Mouse (Mus musculus) small intestine, adult 2 months (tissue): ENCODE data around the gene Bcas3. TPM values are rescaled to one million over a fixed set of nuclear protein-coding genes. Genes with fewer than 3 reads are reported as not detected.

Experiments
- H3K27ac ChIP-seq: fragments of 200-500 bp; 2 replicates; pipeline ENCODE4 v1.5.1; 2012; ENCODE audit warnings: low read depth, low read length, control low read depth, inconsistent platforms; ENCODE audit not compliant: insufficient read depth
- H3K27me3 ChIP-seq: fragments of 200-500 bp; 2 replicates; pipeline ENCODE4 v1.6.1; 2012; ENCODE audit warnings: mild to moderate bottlenecking, moderate library complexity, low read length, inconsistent platforms; ENCODE audit not compliant: control insufficient read depth, insufficient read depth
- H3K36me3 ChIP-seq: fragments of 200-500 bp; 2 replicates; pipeline ENCODE4 v1.6.1; 2012; ENCODE audit warnings: mild to moderate bottlenecking, low read length, control low read depth, inconsistent platforms; ENCODE audit not compliant: control insufficient read depth, insufficient read depth
- H3K4me1 ChIP-seq: fragments of 200-500 bp; 2 replicates; pipeline ENCODE4 v1.6.1; 2012; ENCODE audit warnings: low read length, inconsistent platforms, mixed read lengths; ENCODE audit not compliant: control insufficient read depth, insufficient read depth, insufficient read length
- H3K4me3 ChIP-seq: fragments of 200-500 bp; 2 replicates; pipeline ENCODE4 v1.5.1; 2012; ENCODE audit warnings: low read depth, mild to moderate bottlenecking, control low read depth, inconsistent platforms, low read length, moderate library complexity
- CTCF ChIP-seq: fragments of 200-500 bp; IDR thresholded peaks from 2 replicates; pipeline ENCODE4 v1.5.1; 2012; ENCODE audit warnings: low read depth, mild to moderate bottlenecking, control low read depth, inconsistent platforms, low read length, moderate library complexity, mixed read lengths; ENCODE audit not compliant: insufficient replicate concordance, insufficient read length; ENCODE audit errors: extremely low read depth
- POLR2A ChIP-seq: fragments of 200-500 bp; IDR thresholded peaks from 2 replicates; pipeline ENCODE4 v1.6.1; 2012; ENCODE audit warnings: low read depth, mild to moderate bottlenecking, control low read depth, inconsistent platforms, low read length, moderate library complexity
- WGBS: fragments of 180-500 bp; shearing (Covaris S2); methylation state at CpG from one replicate; pipeline ENCODE4 v1.1.7; 2018; 5-methylcytosine and 5-hydroxymethylcytosine counted together
- polyA plus RNA-seq: library from polyadenylated mRNA; depleted of rRNA; stranded (reverse); fragments of >200 nt; gene quantifications from 2 replicates; pipeline ENCODE4 v1.2.3, GENCODE M21; 2012

Gene Bcas3
- polyA plus RNA-seq, 1 experiment: 32.1 TPM

DNA sequence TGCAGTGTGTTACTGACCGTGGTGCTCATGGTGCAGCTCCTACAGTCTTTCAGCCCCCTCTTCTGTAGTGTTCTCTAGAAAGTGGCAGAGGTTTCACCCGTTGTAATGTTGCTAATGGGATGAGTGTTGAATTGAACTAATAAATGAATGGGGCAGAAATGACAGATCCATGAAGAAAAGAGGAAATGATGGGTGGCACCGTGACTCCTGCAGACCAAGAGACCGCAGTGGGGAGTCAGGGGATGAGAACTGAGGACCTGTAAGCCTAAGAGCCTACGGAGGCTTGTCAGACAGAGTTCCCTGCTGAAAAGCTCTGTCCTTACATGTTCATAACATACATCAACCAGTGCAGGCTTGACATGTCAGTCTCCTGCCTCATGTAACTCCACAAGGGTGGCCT, 336.3 kb downstream of the Bcas3 start:
- 92% methylated on average over 5 of the region's 5 CpGs for WGBS
- TF ChIP-seq POLR2A (no peak), CTCF (no peak)
- Histone ChIP-seq H3K36me3 (no peaks in the 10 kb centered on the region), H3K4me3 (no peak overlapping the region), H3K27me3 (no peaks in the 10 kb centered on the region), H3K4me1 (no peaks in the 10 kb centered on the region; the same call in 1 of the 2 replicates), H3K27ac (no peak overlapping the region)

DNA sequence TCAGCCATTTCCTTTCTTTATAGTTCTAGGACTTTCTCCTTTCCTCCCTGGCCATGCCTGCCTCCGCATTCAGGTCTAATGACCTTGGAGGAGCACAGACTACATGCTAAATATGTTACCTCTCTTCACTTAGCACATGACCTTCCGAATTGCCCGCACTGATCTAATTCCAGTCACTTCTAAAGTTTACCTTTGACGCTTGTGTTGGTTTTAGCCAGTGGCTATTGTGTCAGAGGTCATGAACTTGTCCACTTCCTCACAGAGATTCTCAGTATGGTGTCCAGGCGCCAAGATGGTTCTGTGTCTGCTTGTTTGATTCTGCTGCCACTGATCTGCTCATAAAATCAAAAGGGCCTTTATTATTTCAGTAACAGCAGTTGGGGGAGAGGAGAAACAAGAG, 338.3 kb downstream of the Bcas3 start:
- Histone ChIP-seq H3K27ac (no peak overlapping the region), H3K27me3 (no peaks in the 10 kb centered on the region), H3K36me3 (no peaks in the 10 kb centered on the region), H3K4me1 (peaks cover 13% of the 10 kb centered on the region), H3K4me3 (no peak overlapping the region)
- 78% methylated on average over 5 of the region's 5 CpGs for WGBS
- no peak for TF ChIP-seq CTCF
- no peak for TF ChIP-seq POLR2A

DNA sequence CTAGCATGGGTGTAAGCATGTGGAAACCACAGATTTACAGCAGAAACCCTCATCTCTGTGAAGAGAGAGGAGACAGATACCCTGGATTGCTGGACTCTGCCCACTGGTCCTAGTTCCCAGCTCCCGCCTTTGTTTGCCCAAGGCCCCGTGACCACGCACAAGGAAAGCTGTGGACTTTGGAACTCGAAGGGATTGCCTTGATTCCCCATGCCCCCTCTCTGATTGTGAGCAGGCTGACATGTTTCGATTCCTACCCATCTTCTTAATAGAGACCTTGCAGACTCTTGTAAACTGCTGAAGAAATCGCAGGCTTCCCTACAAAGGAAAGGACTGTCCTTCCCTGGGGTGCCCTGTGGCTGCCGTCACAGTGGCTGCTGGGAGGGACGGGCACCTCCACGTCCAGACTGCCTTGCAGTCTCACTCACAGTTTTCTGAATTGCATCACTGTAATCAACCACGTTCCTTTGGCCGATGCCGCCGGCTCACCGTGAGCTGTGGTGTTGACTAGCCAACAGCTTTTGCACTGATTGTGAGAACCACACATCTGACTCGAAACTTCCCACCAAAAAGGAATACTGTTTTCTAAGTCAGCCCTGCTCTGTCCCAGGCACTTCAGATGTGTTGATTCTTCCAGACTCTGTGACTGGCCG, 342.8 kb downstream of the Bcas3 start:
- WGBS: 24% methylated on average over 16 of the region's 16 CpGs
- peaks cover 15% of the 10 kb centered on the region for H3K4me1 ChIP-seq
- TF ChIP-seq CTCF: no peak
- TF ChIP-seq POLR2A: peak; percentile 5; the same call in 1 of the 2 replicates
- H3K27me3 ChIP-seq: no peaks in the 10 kb centered on the region
- H3K4me3 ChIP-seq: peak overlapping the region; percentile 37
- no peaks in the 10 kb centered on the region for H3K36me3 ChIP-seq
- H3K27ac ChIP-seq: no peak overlapping the region; the same call in 1 of the 2 replicates

GRCm38 (mm10) chr11:85696491-85697398, 343.8 kb downstream of the Bcas3 start:
- H3K27ac ChIP-seq: no peak overlapping the region

DNA sequence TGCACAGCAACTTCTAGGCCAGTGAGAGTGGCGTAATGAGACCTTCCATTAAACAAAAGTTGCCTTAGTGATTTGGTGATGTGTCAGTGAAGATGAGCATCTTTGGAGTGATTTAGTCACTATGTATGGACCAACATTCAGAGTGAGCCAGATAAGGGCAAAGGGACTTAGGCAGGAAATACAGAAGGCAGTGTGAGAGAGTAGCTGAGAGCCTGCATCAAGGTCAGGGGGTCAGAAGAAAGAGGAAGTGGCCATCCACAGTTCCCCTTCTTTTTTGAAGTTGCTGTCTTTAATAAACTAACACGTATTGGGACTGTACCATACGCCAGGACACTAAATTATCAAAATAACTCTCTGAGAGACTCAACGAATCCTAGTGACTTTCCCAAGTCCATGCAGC, 344.5 kb downstream of the Bcas3 start:
- Histone ChIP-seq H3K4me1 (peaks cover 15% of the 10 kb centered on the region), H3K4me3 (no peak overlapping the region), H3K36me3 (no peaks in the 10 kb centered on the region), H3K27me3 (no peaks in the 10 kb centered on the region), H3K27ac (0 out of 2 replicates have a peak overlapping the region, but pooled peaks have one; percentile 27)
- WGBS: 91% methylated on average over 4 of the region's 4 CpGs
- TF ChIP-seq POLR2A (no peak), CTCF (no peak)

More at GRCm38 (mm10) chr11:85696491-85697398, 343.8 kb downstream of the Bcas3 start:
- TF ChIP-seq CTCF: no peak
- no peak for TF ChIP-seq POLR2A
- H3K36me3 ChIP-seq: no peaks in the 10 kb centered on the region
- H3K4me3 ChIP-seq: no peak overlapping the region
- H3K27me3 ChIP-seq: no peaks in the 10 kb centered on the region
- WGBS: 77% methylated on average over 14 of the region's 14 CpGs
- peaks cover 15% of the 10 kb centered on the region for H3K4me1 ChIP-seq

DNA sequence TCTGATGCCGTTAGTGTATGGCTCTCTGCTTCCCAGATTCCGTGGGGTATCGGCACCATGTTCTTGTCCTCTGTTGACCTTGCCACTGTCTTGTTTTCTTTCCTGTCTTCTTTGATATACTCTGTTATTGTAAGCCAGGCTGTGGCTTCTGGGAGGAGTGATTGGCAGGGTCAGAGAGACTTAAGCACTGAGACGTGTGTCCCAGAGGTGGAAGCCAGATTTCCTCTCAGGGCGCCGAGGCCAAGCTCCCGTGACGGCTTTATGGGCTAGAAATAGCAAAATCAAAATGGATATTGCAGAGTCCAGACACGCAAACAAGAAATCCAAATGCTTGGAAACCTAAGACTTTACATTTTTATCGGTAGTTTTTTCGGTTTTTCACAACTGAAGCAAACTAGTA, 345.3 kb downstream of the Bcas3 start:
- no peaks in the 10 kb centered on the region for H3K27me3 ChIP-seq
- 91% methylated on average over 11 of the region's 11 CpGs for WGBS
- peaks cover 15% of the 10 kb centered on the region for H3K4me1 ChIP-seq
- no peaks in the 10 kb centered on the region for H3K36me3 ChIP-seq
- H3K4me3 ChIP-seq: no peak overlapping the region
- H3K27ac ChIP-seq: no peak overlapping the region
- TF ChIP-seq CTCF (no peak), POLR2A (no peak)

DNA sequence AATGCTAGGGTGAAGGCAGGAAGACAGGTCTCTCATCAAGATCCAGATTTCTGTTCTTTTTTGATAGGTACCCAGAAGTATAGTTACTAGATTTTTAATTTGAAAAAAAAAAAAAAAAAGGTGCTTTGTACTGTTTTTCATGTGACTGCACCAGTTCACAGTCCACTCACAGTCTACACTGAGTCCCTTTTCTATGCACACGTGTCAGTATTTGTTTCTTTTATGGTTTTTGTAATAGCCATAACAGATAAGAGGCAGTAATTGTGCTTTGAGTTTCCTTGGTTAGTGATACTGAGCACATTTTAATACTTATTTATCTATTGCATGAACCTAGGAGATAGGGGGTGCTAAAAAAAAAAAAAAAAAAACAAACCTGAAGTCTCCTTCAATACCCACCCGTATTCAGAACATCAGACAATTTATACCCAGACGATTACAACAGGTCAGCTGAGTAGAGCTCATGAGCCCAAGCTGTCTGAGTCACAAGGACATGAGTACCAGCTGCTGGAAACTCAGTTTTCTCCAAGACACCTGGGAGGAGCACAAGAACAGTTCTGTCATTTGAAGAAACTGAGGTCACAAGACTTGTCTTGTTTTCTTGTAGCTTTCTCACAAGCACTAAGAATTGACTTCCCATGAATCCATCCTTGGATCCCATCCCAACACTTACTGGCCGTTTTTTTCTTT, 351.2 kb downstream of the Bcas3 start:
- Histone ChIP-seq H3K27ac (no peak overlapping the region), H3K36me3 (no peaks in the 10 kb centered on the region), H3K4me1 (no peaks in the 10 kb centered on the region), H3K4me3 (no peak overlapping the region), H3K27me3 (no peaks in the 10 kb centered on the region)
- no peak for TF ChIP-seq POLR2A
- TF ChIP-seq CTCF: no peak
- WGBS: 25% methylated on average over 4 of the region's 4 CpGs
